Mouse (Mus musculus): ENCODE results near the gene Hist1h4i. TPM values are rescaled to one million over a fixed set of nuclear protein-coding genes. Genes with fewer than 3 reads are reported as not detected.

The Hist1h4i gene
- polyA plus RNA-seq, 1 experiment, result 20.0 TPM

GRCm38 (mm10) chr13:21992550-21992949, 48.6 kb downstream of the Hist1h4i start:
- DNase-seq (ENCODE audit: low read depth), result no peak
- TF ChIP-seq CTCF (IDR thresholded peaks at IDR 0.05; ENCODE audit: borderline replicate concordance, extremely low read depth, insufficient read depth, insufficient read length) (no peak), POLR2A (IDR thresholded peaks at IDR 0.05; ENCODE audit: borderline replicate concordance, extremely low read depth, insufficient read depth, insufficient read length, poor library complexity, severe bottlenecking) (no peak)

Other genes starting within 250 kb of the Hist1h4i start
- gene Hist1h2bq, start 231.2 kb downstream of the Hist1h4i start, polyA plus RNA-seq (2012; rRNA removed), result 12.6 and 16.3 TPM in 2 replicates
- gene Hist1h2ao, start 230.9 kb downstream of the Hist1h4i start, polyA plus RNA-seq (2012; rRNA removed), result not detected in 2 replicates
- not detected in 2 replicates for gene Hist1h4m, start 229.6 kb downstream of the Hist1h4i start, polyA plus RNA-seq (2012; rRNA removed)
- gene Hist1h4n, start 209.2 kb downstream of the Hist1h4i start, polyA plus RNA-seq (2012; rRNA removed), result 25.9 and 58.6 TPM in 2 replicates
- gene Hist1h2ap, start 207.9 kb downstream of the Hist1h4i start, polyA plus RNA-seq (2012; rRNA removed), result 71.3 and 78.4 TPM in 2 replicates
- 5.6 and 6.6 TPM in 2 replicates for gene Hist1h2br, start 207.6 kb downstream of the Hist1h4i start, polyA plus RNA-seq (2012; rRNA removed)
- 14.5 and 14.9 TPM in 2 replicates for gene Zfp184, start 96.3 kb downstream of the Hist1h4i start, polyA plus RNA-seq (2012; rRNA removed)
- gene Pom121l2, start 60.2 kb downstream of the Hist1h4i start, polyA plus RNA-seq (2012; rRNA removed), result 0.04 TPM in 1 of 2 replicates, not detected in the other
- 0.08 and 0.21 TPM in 2 replicates for gene Prss16, start 31.6 kb downstream of the Hist1h4i start, polyA plus RNA-seq (2012; rRNA removed)
- 8.8 and 13.4 TPM in 2 replicates for gene Hist1h2ah, start 5.8 kb downstream of the Hist1h4i start, polyA plus RNA-seq (2012; rRNA removed)
- gene Hist1h2bk, start 5.5 kb downstream of the Hist1h4i start, polyA plus RNA-seq (2012; rRNA removed), result 20.9 and 21.3 TPM in 2 replicates
- gene Hist1h2ag, start 1.6 kb upstream of the Hist1h4i start, polyA plus RNA-seq (2012; rRNA removed), result 32.1 and 55.3 TPM in 2 replicates
- 20.2 and 23.7 TPM in 2 replicates for gene Hist1h2bj, start 1.9 kb upstream of the Hist1h4i start, polyA plus RNA-seq (2012; rRNA removed)
- gene Vmn1r188, start 43.1 kb upstream of the Hist1h4i start, polyA plus RNA-seq (2012; rRNA removed), result not detected in 2 replicates
- gene Vmn1r189, start 64.5 kb upstream of the Hist1h4i start, polyA plus RNA-seq (2012; rRNA removed), result not detected in 2 replicates
- gene Vmn1r191, start 142.6 kb upstream of the Hist1h4i start, polyA plus RNA-seq (2012; rRNA removed), result not detected in 2 replicates
- gene Vmn1r192, start 149.8 kb upstream of the Hist1h4i start, polyA plus RNA-seq (2012; rRNA removed), result not detected in 2 replicates
- not detected in 2 replicates for gene Vmn1r193, start 181.8 kb upstream of the Hist1h4i start, polyA plus RNA-seq (2012; rRNA removed)
- not detected in 2 replicates for gene Vmn1r194, start 202.9 kb upstream of the Hist1h4i start, polyA plus RNA-seq (2012; rRNA removed)
- not detected in 2 replicates for gene Vmn1r195, start 229.2 kb upstream of the Hist1h4i start, polyA plus RNA-seq (2012; rRNA removed)
- not detected in 2 replicates for gene Vmn1r196, start 248.6 kb upstream of the Hist1h4i start, polyA plus RNA-seq (2012; rRNA removed)

All from brain, embryonic 14.5 days (tissue).